Mouse (Mus musculus) layer of hippocampus, postnatal 10 days (tissue): ENCODE data around the gene Tinf2. TPM values are rescaled to one million over a fixed set of nuclear protein-coding genes. Genes with fewer than 3 reads are reported as not detected.

Source experiments
- DNase-seq, 2 experiments: peaks; one replicate each; pipeline ENCODE4 v3.0.0; 2021; ENCODE audit warnings: low spot score in 2 of 2
- total RNA-seq, 2 experiments: library from RNA; stranded (reverse); gene quantifications; 2 replicates each; pipeline ENCODE4 v1.2.3; 2021

The Tinf2 gene
- total RNA-seq, 2 experiments from 2014 or later: 18.4 to 23.9 TPM

GRCm38 (mm10) chr14:55637795-55638194, 43.8 kb downstream of the Tinf2 start, which contains the start of gene Gm49378:
TSS of gene Gm49378 (minus strand) at chr14:55637895.
- DNase-seq: no peak

- DNase-seq: peak; percentile 86 to 88
Measured at GRCm38 (mm10) chr14:55635523-55636007, 46.1 kb downstream of the Tinf2 start, which contains the start of gene Ipo4. TSS of gene Ipo4 (minus strand) at chr14:55635957.

- DNase-seq: no peak
Measured at GRCm38 (mm10) chr14:55634874-55635522, 46.6 kb downstream of the Tinf2 start.

GRCm38 (mm10) chr14:55629312-55629711, 52.3 kb downstream of the Tinf2 start:
- DNase-seq: peak; percentile 44 to 45

GRCm38 (mm10) chr14:55628077-55628827, 53.4 kb downstream of the Tinf2 start:
- no peak for DNase-seq

Other genes with a start within 250 kb of the Tinf2 start
- gene Dhrs4, start 203.1 kb downstream of the Tinf2 start, total RNA-seq: 10 to 100 TPM; 16.5 to 17.7 TPM
- gene Carmil3, start 191.2 kb downstream of the Tinf2 start, total RNA-seq: 100 to 1,000 TPM; 106 to 144 TPM
- 100 to 1,000 TPM; 306 to 335 TPM for gene Cpne6, start 171.4 kb downstream of the Tinf2 start, total RNA-seq
- gene Nrl, start 156.8 kb downstream of the Tinf2 start, total RNA-seq: under 1 TPM; 0.34 to 0.76 TPM
- gene Pck2, start 141.6 kb downstream of the Tinf2 start, total RNA-seq: 10 to 100 TPM; 20.4 to 21.4 TPM
- gene Dcaf11, start 121.8 kb downstream of the Tinf2 start, total RNA-seq: 10 to 100 TPM; 61.3 to 66.7 TPM
- gene A730061H03Rik, start 121.4 kb downstream of the Tinf2 start, total RNA-seq: 1 to 10 TPM in 1 of 2 experiments, not detected in 1; 1.2 TPM
- gene Fitm1, start 106.2 kb downstream of the Tinf2 start, total RNA-seq: not detected
- gene Psme1, start 103.7 kb downstream of the Tinf2 start, total RNA-seq: 10 to 100 TPM; 87.3 to 91.8 TPM
- gene Emc9, start 96.5 kb downstream of the Tinf2 start, total RNA-seq: 10 to 100 TPM; 50.2 to 54.6 TPM
- 10 to 100 TPM; 54.0 to 62.7 TPM for gene Psme2, start 90.7 kb downstream of the Tinf2 start, total RNA-seq
- 10 to 100 TPM; 35.6 to 37.2 TPM for gene Rnf31, start 90.1 kb downstream of the Tinf2 start, total RNA-seq
- gene Irf9, start 78.2 kb downstream of the Tinf2 start, total RNA-seq: 10 to 100 TPM; 11.1 to 13.0 TPM
- 1 to 10 TPM; 1.4 to 2.3 TPM for gene Rec8, start 63.8 kb downstream of the Tinf2 start, total RNA-seq
- 100 to 1,000 TPM; 131 to 145 TPM for gene Ipo4, start 45.9 kb downstream of the Tinf2 start, total RNA-seq
- 1 to 10 TPM; 3.0 to 6.1 TPM for gene Gm49378, start 43.9 kb downstream of the Tinf2 start, total RNA-seq
- gene Tm9sf1, start 38.0 kb downstream of the Tinf2 start, total RNA-seq: 10 to 100 TPM; 42.0 to 55.9 TPM
- gene Tssk4, start 31.6 kb downstream of the Tinf2 start, total RNA-seq: 1 to 10 TPM; 1.3 to 1.5 TPM
- 10 to 100 TPM; 47.8 to 50.0 TPM for gene Mdp1, start 21.3 kb downstream of the Tinf2 start, total RNA-seq
- gene Gmpr2, start 9.9 kb downstream of the Tinf2 start, total RNA-seq: 10 to 100 TPM; 29.1 TPM
- 100 to 1,000 TPM; 320 to 339 TPM for gene Nedd8, start 9.7 kb downstream of the Tinf2 start, total RNA-seq
- gene Tgm1, start 32.1 kb upstream of the Tinf2 start, total RNA-seq: under 1 TPM; 0.16 to 0.18 TPM
- gene Rabggta, start 40.4 kb upstream of the Tinf2 start, total RNA-seq: 10 to 100 TPM; 42.0 to 54.1 TPM
- 100 to 1,000 TPM; 103 to 110 TPM for gene Dhrs1, start 63.9 kb upstream of the Tinf2 start, total RNA-seq
- gene Nop9, start 63.9 kb upstream of the Tinf2 start, total RNA-seq: 10 to 100 TPM; 16.4 to 17.1 TPM
- gene Cideb, start 76.6 kb upstream of the Tinf2 start, total RNA-seq: under 1 TPM; 0.47 to 0.89 TPM
- gene Ltb4r2, start 79.6 kb upstream of the Tinf2 start, total RNA-seq: under 1 TPM; 0.45 to 0.64 TPM
- under 1 TPM; 0.62 to 0.69 TPM for gene Ltb4r1, start 84.1 kb upstream of the Tinf2 start, total RNA-seq
- gene Adcy4, start 102.3 kb upstream of the Tinf2 start, total RNA-seq: 1 to 10 TPM; 6.7 to 9.0 TPM
- 1 to 10 TPM in 1 of 2 experiments, under 1 TPM in 1; 0.78 to 2.2 TPM for gene Ripk3, start 107.0 kb upstream of the Tinf2 start, total RNA-seq
- gene Nfatc4, start 141.3 kb upstream of the Tinf2 start, total RNA-seq: 1 to 10 TPM; 3.9 to 5.8 TPM
- 10 to 100 TPM; 17.0 to 17.3 TPM for gene Nynrin, start 172.2 kb upstream of the Tinf2 start, total RNA-seq
- gene Cbln3, start 202.6 kb upstream of the Tinf2 start, total RNA-seq: 1 to 10 TPM in 1 of 2 experiments, under 1 TPM in 1; 0.62 to 1.0 TPM
- 10 to 100 TPM; 11.8 to 13.4 TPM for gene Khnyn, start 203.1 kb upstream of the Tinf2 start, total RNA-seq
- 10 to 100 TPM; 80.5 to 87.8 TPM for gene Sdr39u1, start 218.5 kb upstream of the Tinf2 start, total RNA-seq